Mouse (Mus musculus) midbrain, embryonic 14.5 days (tissue): ENCODE measurements around the gene Susd5. TPM values are rescaled to one million over a fixed set of nuclear protein-coding genes. Genes with fewer than 3 reads are reported as not detected.

Experiments
- ATAC-seq: fragments of 200-750 bp; cut with Nextera tagmentation; 2 replicates; pipeline ENCODE4 v1.8.0; 2017; ENCODE audit warnings: moderate number of reproducible peaks, moderate library complexity; ENCODE audit not compliant: low FRiP score, low TSS enrichment
- DNase-seq: peaks from one replicate; pipeline ENCODE4 v3.0.0-alpha.2; 2015
- H3K27ac ChIP-seq: fragments of 300-500 bp; sonication (generic); replicated peaks from 2 replicates; pipeline ENCODE4 v1.5.1; 2014; ENCODE audit warnings: mild to moderate bottlenecking, low read depth, low read length, moderate library complexity
- H3K27me3 ChIP-seq: fragments of 300-500 bp; sonication (generic); 2 replicates; pipeline ENCODE4 v1.6.1; 2014; ENCODE audit warnings: low read length, control low read depth, mixed read lengths; ENCODE audit not compliant: control insufficient read depth, insufficient read depth
- H3K36me3 ChIP-seq: fragments of 300-500 bp; sonication (generic); 2 replicates; pipeline ENCODE4 v1.6.1; 2014; ENCODE audit warnings: low read length, control low read depth; ENCODE audit not compliant: control insufficient read depth, insufficient read depth
- H3K4me1 ChIP-seq: fragments of 300-500 bp; sonication (generic); 2 replicates; pipeline ENCODE4 v1.6.1; 2014; ENCODE audit warnings: mild to moderate bottlenecking, antibody characterized with exemption, low read length, control low read depth; ENCODE audit not compliant: control insufficient read depth, insufficient read depth
- H3K4me2 ChIP-seq: fragments of 300-500 bp; sonication (generic); 2 replicates; pipeline ENCODE4 v1.6.1; 2014; ENCODE audit warnings: mild to moderate bottlenecking, low read length, moderate library complexity
- H3K4me3 ChIP-seq: fragments of 300-500 bp; sonication (generic); replicated peaks from 2 replicates; pipeline ENCODE4 v1.5.1; 2014; ENCODE audit warnings: low read depth, low read length
- H3K9ac ChIP-seq: fragments of 300-500 bp; sonication (generic); replicated peaks from 2 replicates; pipeline ENCODE4 v1.6.1; 2014; ENCODE audit warnings: mild to moderate bottlenecking, low read length, moderate library complexity
- H3K9me3 ChIP-seq: fragments of 300-500 bp; sonication (generic); 2 replicates; pipeline ENCODE4 v1.6.1; 2016; ENCODE audit warnings: low read length, control low read depth, mixed read lengths; ENCODE audit not compliant: control insufficient read depth
- WGBS: fragments of 180-500 bp; shearing (Covaris S2); extraction: QIAGEN DNeasy Blood & Tissue Kit; methylation state at CpG from one replicate; pipeline ENCODE4 v1.1.7; 2014; 5-methylcytosine and 5-hydroxymethylcytosine counted together
- polyA plus RNA-seq: library from polyadenylated mRNA; unstranded; fragments of >200 nt; fragmentation: Nextera tagmentation; extraction: Ambion mirVana; gene quantifications from 2 replicates; pipeline ENCODE4 v1.2.1, GENCODE M21; 2014

The Susd5 gene
- polyA plus RNA-seq, 1 experiment from 2014 or later = 0.37 TPM

- Histone ChIP-seq H3K4me1 (no peaks in the 10 kb centered on the region), H3K27ac (no peak overlapping the region), H3K36me3 (no peaks in the 10 kb centered on the region), H3K27me3 (no peaks in the 10 kb centered on the region), H3K9ac (no peak overlapping the region), H3K9me3 (no peaks in the 10 kb centered on the region), H3K4me3 (no peak overlapping the region), H3K4me2 (no peak overlapping the region)
- no peak for DNase-seq
- 89% methylated on average over 7 of the region's 7 CpGs for WGBS
- ATAC-seq = no peak
Observed at GRCm38 (mm10) chr9:114050106-114050505, 6.8 kb upstream of the Susd5 start.

- ATAC-seq = no peak
- Histone ChIP-seq H3K4me1 (no peaks in the 10 kb centered on the region), H3K36me3 (no peaks in the 10 kb centered on the region), H3K27me3 (no peaks in the 10 kb centered on the region), H3K9ac (no peak overlapping the region), H3K9me3 (no peaks in the 10 kb centered on the region), H3K27ac (no peak overlapping the region), H3K4me3 (no peak overlapping the region), H3K4me2 (no peak overlapping the region)
- 91% methylated on average over 16 of the region's 16 CpGs for WGBS
- no peak for DNase-seq
Observed at GRCm38 (mm10) chr9:114050778-114051177, 6.2 kb upstream of the Susd5 start.

GRCm38 (mm10) chr9:114052031-114052430 is 4.9 kb upstream of the Susd5 start:
- DNase-seq (no peak), ATAC-seq (no peak)
- WGBS = 86% methylated on average over 4 of the region's 4 CpGs
- no peaks in the 10 kb centered on the region for H3K36me3 ChIP-seq
- no peak overlapping the region for H3K4me3 ChIP-seq
- no peaks in the 10 kb centered on the region for H3K9me3 ChIP-seq
- no peak overlapping the region for H3K4me2 ChIP-seq
- H3K9ac ChIP-seq = no peak overlapping the region
- no peak overlapping the region for H3K27ac ChIP-seq
- peaks cover 10% of the 10 kb centered on the region for H3K27me3 ChIP-seq
- no peaks in the 10 kb centered on the region for H3K4me1 ChIP-seq

- no peaks in the 10 kb centered on the region for H3K4me1 ChIP-seq
- no peak overlapping the region for H3K9ac ChIP-seq
- H3K4me2 ChIP-seq = no peak overlapping the region
- H3K27me3 ChIP-seq = peaks cover 19% of the 10 kb centered on the region
- H3K36me3 ChIP-seq = no peaks in the 10 kb centered on the region
- no peaks in the 10 kb centered on the region for H3K9me3 ChIP-seq
- peak; percentile 6 for DNase-seq
- no peak for ATAC-seq
- H3K4me3 ChIP-seq = no peak overlapping the region
- WGBS = 76% methylated on average over 6 of the region's 6 CpGs
- no peak overlapping the region for H3K27ac ChIP-seq
Observed at GRCm38 (mm10) chr9:114052866-114053265, 4.1 kb upstream of the Susd5 start.

- Histone ChIP-seq H3K27ac (no peak overlapping the region), H3K27me3 (no peaks in the 10 kb centered on the region), H3K9me3 (no peaks in the 10 kb centered on the region), H3K9ac (no peak overlapping the region), H3K4me3 (no peak overlapping the region), H3K4me1 (no peaks in the 10 kb centered on the region), H3K36me3 (no peaks in the 10 kb centered on the region), H3K4me2 (no peak overlapping the region)
- ATAC-seq (no peak), DNase-seq (no peak)
- WGBS = 49% methylated on average over 12 of the region's 12 CpGs
Observed at GRCm38 (mm10) chr9:114068494-114069053, 11.6 kb downstream of the Susd5 start.

GRCm38 (mm10) chr9:114069372-114069771 is 12.4 kb downstream of the Susd5 start:
- Histone ChIP-seq H3K4me3 (no peak overlapping the region), H3K4me1 (no peaks in the 10 kb centered on the region), H3K36me3 (no peaks in the 10 kb centered on the region), H3K9me3 (no peaks in the 10 kb centered on the region), H3K4me2 (no peak overlapping the region), H3K27ac (no peak overlapping the region), H3K27me3 (no peaks in the 10 kb centered on the region), H3K9ac (no peak overlapping the region)
- DNase-seq (no peak), ATAC-seq (no peak)
- 78% methylated on average over 6 of the region's 6 CpGs for WGBS

GRCm38 (mm10) chr9:114073681-114074080 is 16.7 kb downstream of the Susd5 start:
- no peaks in the 10 kb centered on the region for H3K4me1 ChIP-seq
- no peak overlapping the region for H3K4me3 ChIP-seq
- no peaks in the 10 kb centered on the region for H3K36me3 ChIP-seq
- no peak overlapping the region for H3K9ac ChIP-seq
- H3K27ac ChIP-seq = no peak overlapping the region
- no peaks in the 10 kb centered on the region for H3K27me3 ChIP-seq
- DNase-seq (no peak), ATAC-seq (no peak)
- WGBS = 84% methylated on average over 19 of the region's 19 CpGs
- no peaks in the 10 kb centered on the region for H3K9me3 ChIP-seq
- H3K4me2 ChIP-seq = no peak overlapping the region

GRCm38 (mm10) chr9:114086422-114086821 is 29.5 kb downstream of the Susd5 start:
- Histone ChIP-seq H3K4me1 (no peaks in the 10 kb centered on the region), H3K27me3 (no peaks in the 10 kb centered on the region), H3K9me3 (no peaks in the 10 kb centered on the region), H3K4me2 (no peak overlapping the region), H3K9ac (no peak overlapping the region), H3K36me3 (no peaks in the 10 kb centered on the region), H3K4me3 (no peak overlapping the region), H3K27ac (no peak overlapping the region)
- ATAC-seq (no peak), DNase-seq (no peak)
- WGBS = 86% methylated on average over 3 of the region's 3 CpGs

GRCm38 (mm10) chr9:114087106-114087815 is 30.3 kb downstream of the Susd5 start:
- H3K4me1 ChIP-seq = no peaks in the 10 kb centered on the region
- ATAC-seq (no peak), DNase-seq (no peak)
- H3K27ac ChIP-seq = no peak overlapping the region
- H3K9ac ChIP-seq = no peak overlapping the region
- no peak overlapping the region for H3K4me3 ChIP-seq
- WGBS = 82% methylated on average over 11 of the region's 11 CpGs
- H3K9me3 ChIP-seq = no peaks in the 10 kb centered on the region
- no peak overlapping the region for H3K4me2 ChIP-seq
- no peaks in the 10 kb centered on the region for H3K36me3 ChIP-seq
- no peaks in the 10 kb centered on the region for H3K27me3 ChIP-seq
